Mouse (Mus musculus) liver, embryonic 12.5 days (tissue): Measurements from ENCODE around the gene Cfap69. TPM values are rescaled to one million over a fixed set of nuclear protein-coding genes. Genes with fewer than 3 reads are reported as not detected.
A peak's percentile ranks its signal among the peaks of the same experiment; 100 is the strongest.

ENCODE experiments used
- ATAC-seq: fragments of 200-750 bp; cut with Nextera tagmentation; 2 replicates; pipeline ENCODE4 v1.8.0; 2017; ENCODE audit warnings: moderate number of reproducible peaks, mild to moderate bottlenecking, moderate library complexity
- H3K27ac ChIP-seq: fragments of 300-500 bp; sonication (generic); 2 replicates; pipeline ENCODE4 v1.5.1; 2016; ENCODE audit warnings: mild to moderate bottlenecking
- H3K27me3 ChIP-seq: fragments of 300-500 bp; sonication (generic); replicated peaks from 2 replicates; pipeline ENCODE4 v1.6.1; 2016; ENCODE audit warnings: mild to moderate bottlenecking, moderate library complexity
- H3K36me3 ChIP-seq: fragments of 300-500 bp; sonication (generic); 2 replicates; pipeline ENCODE4 v1.6.1; 2016; ENCODE audit warnings: mild to moderate bottlenecking, moderate library complexity
- H3K4me1 ChIP-seq: fragments of 300-500 bp; sonication (generic); 2 replicates; pipeline ENCODE4 v1.6.1; 2016
- H3K4me2 ChIP-seq: fragments of 300-500 bp; sonication (generic); 2 replicates; pipeline ENCODE4 v1.6.1; 2016; ENCODE audit warnings: mild to moderate bottlenecking, moderate library complexity
- H3K4me3 ChIP-seq: fragments of 300-500 bp; sonication (generic); 2 replicates; pipeline ENCODE4 v1.5.1; 2016; ENCODE audit warnings: mild to moderate bottlenecking, moderate library complexity
- H3K9ac ChIP-seq: fragments of 300-500 bp; sonication (generic); 2 replicates; pipeline ENCODE4 v1.6.1; 2016; ENCODE audit warnings: mild to moderate bottlenecking, moderate library complexity
- H3K9me3 ChIP-seq: fragments of 300-500 bp; sonication (generic); replicated peaks from 2 replicates; pipeline ENCODE4 v1.6.1; 2016; ENCODE audit warnings: mild to moderate bottlenecking, moderate library complexity
- WGBS: fragments of 180-500 bp; shearing (Covaris S2); methylation state at CpG from one replicate; pipeline ENCODE4 v1.1.7; 2016; ENCODE audit not compliant: insufficient replicate concordance; 5-methylcytosine and 5-hydroxymethylcytosine counted together
- polyA plus RNA-seq: library from polyadenylated mRNA; unstranded; fragments of >200 nt; fragmentation: Nextera tagmentation; extraction: Ambion mirVana; gene quantifications from 2 replicates; pipeline ENCODE4 v1.2.1, GENCODE M21; 2016

Gene Cfap69
- polyA plus RNA-seq, 1 experiment from 2014 or later, result 0.76 TPM

DNA sequence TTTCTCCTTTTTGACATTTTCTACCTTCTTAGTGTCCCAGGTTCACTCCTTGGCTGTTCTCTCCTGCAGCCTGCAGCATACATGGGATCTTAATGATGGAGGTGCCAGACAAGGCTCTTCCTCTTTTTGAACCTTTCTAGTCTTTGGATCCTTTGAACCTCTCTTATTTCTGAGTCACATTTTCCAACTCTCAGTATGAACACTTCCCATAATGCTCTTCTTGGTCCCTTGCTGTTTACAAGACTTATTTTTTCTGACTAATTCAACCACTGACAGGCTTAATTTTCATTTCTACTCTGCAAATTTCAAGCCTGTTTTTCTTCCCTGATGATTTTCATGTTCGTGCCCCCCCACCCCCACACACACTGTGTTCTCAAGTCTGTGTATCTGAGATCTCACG lies 25.5 kb downstream of the Cfap69 start:
- no peak for ATAC-seq

DNA sequence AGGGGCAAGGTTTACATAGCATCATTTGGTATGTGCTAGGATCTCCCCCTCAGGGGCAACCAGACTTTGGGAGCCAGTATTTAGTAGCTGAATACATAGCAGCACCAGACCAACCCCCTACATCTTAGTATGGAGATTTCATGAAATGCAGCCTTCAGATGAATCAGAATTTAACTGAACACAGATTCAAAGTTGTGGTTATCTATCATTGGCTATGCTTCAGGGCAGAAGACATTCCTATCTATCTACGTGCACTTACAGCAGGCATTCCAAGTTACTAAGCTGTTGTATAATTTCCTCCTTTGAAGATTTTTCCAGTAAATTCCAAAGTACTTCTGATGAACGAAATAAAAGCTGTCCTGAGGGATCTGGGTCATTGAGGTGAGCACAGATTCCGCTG lies 38.5 kb downstream of the Cfap69 start:
- Histone ChIP-seq H3K4me1 (no peaks in the 10 kb centered on the region), H3K27ac (no peak overlapping the region), H3K4me2 (no peak overlapping the region), H3K9ac (no peak overlapping the region), H3K9me3 (no peaks in the 10 kb centered on the region), H3K4me3 (no peak overlapping the region), H3K36me3 (no peaks in the 10 kb centered on the region), H3K27me3 (no peaks in the 10 kb centered on the region)
- 67% methylated on average over 3 of the region's 3 CpGs for WGBS
- ATAC-seq, result no peak

More for the DNA sequence above, 25.5 kb downstream of the Cfap69 start:
- H3K9ac ChIP-seq, result no peak overlapping the region
- no peak overlapping the region for H3K4me2 ChIP-seq
- WGBS, result 38% methylated on average over 2 of the region's 2 CpGs
- H3K27ac ChIP-seq, result no peak overlapping the region
- no peaks in the 10 kb centered on the region for H3K9me3 ChIP-seq
- no peak overlapping the region for H3K4me3 ChIP-seq
- H3K36me3 ChIP-seq, result no peaks in the 10 kb centered on the region
- H3K27me3 ChIP-seq, result no peaks in the 10 kb centered on the region
- H3K4me1 ChIP-seq, result no peaks in the 10 kb centered on the region

DNA sequence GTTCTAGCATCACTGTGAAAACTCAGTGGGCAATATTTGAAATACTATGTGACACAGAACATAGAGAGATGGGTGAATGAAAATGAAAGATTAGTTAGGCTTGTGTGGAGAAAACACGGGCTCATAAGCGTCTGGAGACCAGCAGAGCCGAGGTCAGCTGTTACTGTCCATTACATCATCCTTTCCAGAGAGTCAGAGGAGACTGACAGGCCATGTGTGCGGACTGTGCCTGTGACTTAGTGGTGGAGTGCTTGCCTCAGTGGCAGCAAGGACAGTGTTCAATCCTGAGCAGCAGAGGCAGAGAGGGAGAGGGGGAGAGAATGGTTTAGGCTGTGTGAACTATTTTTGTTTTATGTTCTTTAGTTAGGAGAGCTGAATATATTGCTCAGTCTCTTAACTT lies 45.7 kb downstream of the Cfap69 start:
- Histone ChIP-seq H3K4me1 (no peaks in the 10 kb centered on the region), H3K4me3 (no peak overlapping the region), H3K9ac (no peak overlapping the region), H3K36me3 (no peaks in the 10 kb centered on the region), H3K27me3 (no peaks in the 10 kb centered on the region), H3K27ac (no peak overlapping the region), H3K9me3 (no peaks in the 10 kb centered on the region), H3K4me2 (no peak overlapping the region)
- no peak for ATAC-seq
- WGBS, result 36% methylated on average over 4 of the region's 4 CpGs

GRCm38 (mm10) chr5:5610540-5610939 lies 53.5 kb downstream of the Cfap69 start:
- 48% methylated on average over 3 of the region's 3 CpGs for WGBS
- Histone ChIP-seq H3K4me1 (no peaks in the 10 kb centered on the region), H3K9me3 (no peaks in the 10 kb centered on the region), H3K27ac (no peak overlapping the region), H3K4me2 (no peak overlapping the region), H3K9ac (no peak overlapping the region), H3K27me3 (no peaks in the 10 kb centered on the region), H3K4me3 (no peak overlapping the region), H3K36me3 (no peaks in the 10 kb centered on the region)
- no peak for ATAC-seq

DNA sequence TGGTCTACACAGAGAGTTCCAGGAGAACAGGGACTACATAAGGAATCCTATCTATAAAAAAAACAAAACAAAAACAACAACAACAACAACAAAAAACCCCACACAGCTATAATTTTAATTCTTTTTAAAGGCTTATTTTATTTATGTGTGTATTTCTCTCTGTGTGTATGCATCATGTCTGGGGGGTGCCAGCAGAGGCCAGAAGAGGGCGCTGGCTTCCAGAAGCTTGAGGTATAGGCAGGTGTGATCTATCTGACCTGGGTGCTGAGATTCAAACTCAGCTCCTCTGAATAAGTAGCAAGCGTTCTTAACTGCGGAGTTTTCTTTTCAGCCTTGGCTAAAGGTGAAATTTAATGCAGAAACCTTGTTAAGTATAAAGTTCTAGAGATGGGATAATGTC lies 76.4 kb downstream of the Cfap69 start:
- H3K27me3 ChIP-seq, result no peaks in the 10 kb centered on the region
- 67% methylated on average over 3 of the region's 3 CpGs for whole genome bisulfite sequencing
- H3K9ac ChIP-seq, result no peak overlapping the region
- H3K27ac ChIP-seq, result no peak overlapping the region
- no peaks in the 10 kb centered on the region for H3K4me1 ChIP-seq
- no peaks in the 10 kb centered on the region for H3K9me3 ChIP-seq
- H3K36me3 ChIP-seq, result no peaks in the 10 kb centered on the region
- no peak overlapping the region for H3K4me3 ChIP-seq
- no peak overlapping the region for H3K4me2 ChIP-seq
- ATAC-seq, result no peak

- peak within 1 kb of the TSS; percentile 56 for H3K4me3 ChIP-seq
- no peaks in the 10 kb centered on the region for H3K36me3 ChIP-seq
- peak; percentile 82 for ATAC-seq
- peaks cover 11% of the 10 kb centered on the region for H3K27me3 ChIP-seq
- H3K9ac ChIP-seq, result 0 out of 2 replicates have a peak within 1 kb of the TSS, but pooled peaks have one; percentile 27
- peak within 1 kb of the TSS; percentile 76 for H3K4me2 ChIP-seq
- 0 out of 2 replicates have a peak, but pooled peaks cover 8% of the 10 kb centered on the region for H3K4me1 ChIP-seq
- WGBS, result 2% methylated on average over 24 of the region's 24 CpGs
- H3K9me3 ChIP-seq, result no peaks in the 10 kb centered on the region
- no peak within 1 kb of the TSS for H3K27ac ChIP-seq
Observed at GRCm38 (mm10) chr5:5573749-5574317, 90.2 kb downstream of the Cfap69 start, which contains the start of gene Gm8773. TSS of gene Gm8773 (plus strand) at chr5:5573799.

GRCm38 (mm10) chr5:5562435-5562834 lies 101.6 kb downstream of the Cfap69 start:
- Histone ChIP-seq H3K27ac (no peak overlapping the region), H3K4me1 (peaks cover 19% of the 10 kb centered on the region), H3K36me3 (no peaks in the 10 kb centered on the region), H3K4me2 (no peak overlapping the region), H3K9me3 (no peaks in the 10 kb centered on the region), H3K4me3 (no peak overlapping the region), H3K27me3 (no peaks in the 10 kb centered on the region), H3K9ac (no peak overlapping the region)
- no peak for ATAC-seq
- 47% methylated on average over 3 of the region's 3 CpGs for WGBS

DNA sequence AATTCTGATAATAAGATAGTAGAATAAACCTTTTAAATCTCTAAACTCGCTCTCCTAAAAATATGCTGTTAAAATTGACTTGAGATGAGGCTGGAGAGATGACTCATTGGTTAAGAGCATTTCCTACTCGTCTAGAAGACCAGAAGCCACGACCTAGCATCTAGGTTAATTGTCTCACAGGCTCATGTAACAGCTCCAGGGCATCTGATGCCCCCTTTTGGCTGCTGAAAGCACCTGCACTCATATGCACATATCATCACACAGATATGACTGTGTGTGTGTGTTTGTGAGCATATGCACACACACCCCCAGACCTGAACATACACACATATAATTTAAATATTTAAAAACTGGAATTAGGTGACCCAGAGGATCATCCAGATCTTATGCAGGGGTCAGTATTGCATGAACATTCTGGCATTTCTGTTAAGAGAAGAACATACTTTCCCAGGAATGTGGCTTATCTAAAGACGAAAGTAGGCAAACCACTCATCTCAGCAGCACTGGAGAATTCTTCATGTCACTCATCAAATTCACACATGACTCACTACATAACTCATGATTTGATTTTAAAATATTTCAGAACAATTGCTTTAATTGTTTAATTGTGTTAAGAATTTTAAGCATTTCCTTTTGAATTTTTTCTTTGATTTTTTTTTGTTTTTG lies 102.9 kb downstream of the Cfap69 start:
- Histone ChIP-seq H3K27ac (no peak overlapping the region), H3K36me3 (no peaks in the 10 kb centered on the region), H3K4me1 (peaks cover 20% of the 10 kb centered on the region), H3K4me2 (no peak overlapping the region), H3K9ac (no peak overlapping the region), H3K27me3 (no peaks in the 10 kb centered on the region), H3K9me3 (no peaks in the 10 kb centered on the region), H3K4me3 (no peak overlapping the region)
- no peak for ATAC-seq
- WGBS, result 58% methylated on average over 4 of the region's 4 CpGs

DNA sequence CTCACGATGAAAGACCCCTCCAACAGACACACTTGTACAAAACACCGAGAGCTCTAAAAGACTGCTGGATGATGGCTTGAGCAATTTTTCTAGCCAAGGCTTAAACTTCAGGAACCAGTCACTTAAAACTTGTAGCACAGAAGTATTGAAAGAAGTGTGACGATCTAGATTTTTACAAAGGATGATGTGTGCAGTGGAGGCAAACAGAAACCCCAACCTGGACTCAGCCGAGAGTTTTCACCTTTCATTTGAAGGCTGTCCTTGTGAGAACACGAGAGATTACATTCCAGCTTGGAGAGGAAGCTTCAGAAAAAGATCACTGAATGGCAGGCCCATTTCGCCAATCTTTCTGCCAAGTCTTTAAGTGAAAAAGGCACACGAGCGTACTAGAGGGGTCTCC lies 104.2 kb downstream of the Cfap69 start:
- Histone ChIP-seq H3K36me3 (peaks cover 6% of the 10 kb centered on the region), H3K9me3 (no peaks in the 10 kb centered on the region), H3K4me2 (peak overlapping the region; percentile 77), H3K27me3 (no peaks in the 10 kb centered on the region), H3K9ac (peak overlapping the region; percentile 74; the same call in 1 of the 2 replicates), H3K27ac (no peak overlapping the region), H3K4me3 (peak overlapping the region; percentile 79), H3K4me1 (peaks cover 20% of the 10 kb centered on the region)
- WGBS, result 44% methylated on average over 8 of the region's 8 CpGs
- no peak for ATAC-seq

GRCm38 (mm10) chr5:5559079-5559740 lies 104.8 kb downstream of the Cfap69 start, which contains the start of gene Gtpbp10:
TSS of gene Gtpbp10 (minus strand) at chr5:5559538.
- ATAC-seq, result peak; percentile 94
- H3K9ac ChIP-seq, result peak within 1 kb of the TSS; percentile 74
- H3K9me3 ChIP-seq, result no peaks in the 10 kb centered on the region
- no peaks in the 10 kb centered on the region for H3K27me3 ChIP-seq
- WGBS, result under 1% methylated on average over 43 of the region's 43 CpGs
- H3K4me1 ChIP-seq, result peaks cover 20% of the 10 kb centered on the region
- peak within 1 kb of the TSS; percentile 79 for H3K4me3 ChIP-seq
- peak within 1 kb of the TSS; percentile 77 for H3K4me2 ChIP-seq
- H3K36me3 ChIP-seq, result peaks cover 12% of the 10 kb centered on the region
- H3K27ac ChIP-seq, result peak within 1 kb of the TSS; percentile 69

- no peak for ATAC-seq
- H3K27ac ChIP-seq, result no peak overlapping the region
- peaks cover 62% of the 10 kb centered on the region for H3K36me3 ChIP-seq
- H3K9me3 ChIP-seq, result no peaks in the 10 kb centered on the region
- WGBS, result 59% methylated on average over 1 of the region's 1 CpGs
- H3K4me1 ChIP-seq, result no peaks in the 10 kb centered on the region
- no peaks in the 10 kb centered on the region for H3K27me3 ChIP-seq
- H3K4me2 ChIP-seq, result no peak overlapping the region
- H3K4me3 ChIP-seq, result no peak overlapping the region
- no peak overlapping the region for H3K9ac ChIP-seq
Observed at GRCm38 (mm10) chr5:5551110-5551509, 112.9 kb downstream of the Cfap69 start.

- no peak overlapping the region for H3K27ac ChIP-seq
- peaks cover 61% of the 10 kb centered on the region for H3K36me3 ChIP-seq
- H3K4me2 ChIP-seq, result no peak overlapping the region
- H3K9ac ChIP-seq, result no peak overlapping the region
- no peaks in the 10 kb centered on the region for H3K4me1 ChIP-seq
- no peaks in the 10 kb centered on the region for H3K27me3 ChIP-seq
- no peak overlapping the region for H3K4me3 ChIP-seq
- H3K9me3 ChIP-seq, result no peaks in the 10 kb centered on the region
- no peak for ATAC-seq
- 60% methylated on average over 3 of the region's 3 CpGs for WGBS
Observed at GRCm38 (mm10) chr5:5540385-5540784, 123.7 kb downstream of the Cfap69 start.
